ENCODE assay signal across 11 mouse cellular contexts in the genomic region with DNA sequence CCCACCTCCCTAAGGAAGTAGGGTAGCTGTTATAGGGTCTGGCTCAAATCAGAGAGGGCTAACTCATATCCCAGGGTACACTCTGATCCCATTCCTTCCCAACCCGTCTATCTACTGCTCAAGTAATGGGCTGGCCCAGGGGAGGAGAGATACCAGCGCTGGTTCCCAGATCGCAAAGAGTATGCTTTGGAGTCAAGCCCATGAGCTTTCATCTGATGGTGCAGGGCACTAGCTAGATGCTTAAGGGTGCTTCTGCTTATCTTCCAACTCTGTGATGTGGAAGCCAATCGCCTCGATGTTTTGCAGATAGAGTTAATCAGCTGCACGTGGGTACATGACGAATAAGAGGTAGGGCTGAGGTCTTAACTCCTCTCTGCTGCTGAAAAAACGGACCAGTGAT. TPM values are rescaled to one million over a fixed set of nuclear protein-coding genes. Genes with fewer than 3 reads are reported as not detected.
DNase-seq lines count a peak whose midpoint lies in the region; ATAC-seq and TF ChIP-seq lines count a peak whose summit lies in the region.
"Had no signal": no experiment of that assay in that cellular context is flagged by ENCODE, and none has a peak within 500 bp of the region (broad histone marks: within the 10 kb centered on the region; RNA-seq: fewer than 3 reads in every experiment).

No protein-coding gene starts in this region.

- peak; percentile 38 for DNase-seq in cerebellum, adult 9-11 months
- no peak for DNase-seq in cerebellum, postnatal 10 days
- no peak for DNase-seq in limb, embryonic 10.5 days (ENCODE audit: low spot score)
- DNase-seq in adipocyte (ENCODE audit: low spot score) = peak; percentile 32
- no peak for DNase-seq in thymus, adult 2 months
- DNase-seq in heart, postnatal 4 days = no peak

- no peaks in the 10 kb centered on the region for H3K27me3 ChIP-seq in limb, embryonic 13.5 days
- peaks cover 6% of the 10 kb centered on the region for H3K27me3 ChIP-seq in limb, embryonic 10.5 days (ENCODE audit: low read depth, poor library complexity, severe bottlenecking)
- H3K27me3 ChIP-seq in thymus, adult 2 months (ENCODE audit: control insufficient read depth, insufficient read depth, low read length) = no peaks in the 10 kb centered on the region
- H3K27me3 ChIP-seq: CH12.LX had no signal

- peak overlapping the region; percentile 91; the same call in 1 of the 2 replicates for H3K4me2 ChIP-seq in limb, embryonic 13.5 days (replicated peaks)

- no peaks in the 10 kb centered on the region for H3K36me3 ChIP-seq in limb, embryonic 13.5 days
- H3K36me3 ChIP-seq in limb, embryonic 10.5 days = peaks cover 17% of the 10 kb centered on the region
- H3K36me3 ChIP-seq in thymus, adult 2 months (ENCODE audit: control insufficient read depth, insufficient read depth, low read length) = no peaks in the 10 kb centered on the region
- H3K36me3 ChIP-seq: forebrain, embryonic 12.5 days; heart, embryonic 12.5 days had no signal

- WGBS in limb, embryonic 13.5 days = 67% methylated on average over 8 of the region's 8 CpGs
- WGBS in limb, embryonic 10.5 days = 78% methylated on average over 8 of the region's 8 CpGs
- 84% methylated on average over 8 of the region's 8 CpGs for WGBS in thymus, adult 2 months

- H3K27ac ChIP-seq in limb, embryonic 13.5 days = no peak overlapping the region
- H3K27ac ChIP-seq in limb, embryonic 10.5 days = no peak overlapping the region
- no peak overlapping the region for H3K27ac ChIP-seq in thymus, adult 2 months (ENCODE audit: control insufficient read depth, insufficient read depth, low read length)
- H3K27ac ChIP-seq: forebrain, embryonic 12.5 days had no signal

- no peak for TF ChIP-seq POLR2A in thymus, adult 2 months (IDR thresholded peaks at IDR 0.05; ENCODE audit: control insufficient read depth, extremely low read depth, insufficient read depth, low read length, poor library complexity)

- H3K9me3 ChIP-seq in limb, embryonic 13.5 days = no peaks in the 10 kb centered on the region
- no peaks in the 10 kb centered on the region for H3K9me3 ChIP-seq in limb, embryonic 10.5 days (replicated peaks)
- H3K9me3 ChIP-seq: forebrain, embryonic 12.5 days; heart, embryonic 12.5 days had no signal

- no peak overlapping the region for H3K4me3 ChIP-seq in limb, embryonic 13.5 days
- H3K4me3 ChIP-seq in limb, embryonic 10.5 days = no peak overlapping the region
- H3K4me3 ChIP-seq in thymus, adult 2 months (ENCODE audit: control insufficient read depth, insufficient read depth, low read length) = no peak overlapping the region

- no peak for ATAC-seq in limb, embryonic 13.5 days (ENCODE audit: low FRiP score, low read depth)

- H3K4me1 ChIP-seq in limb, embryonic 13.5 days = peaks cover 20% of the 10 kb centered on the region
- H3K4me1 ChIP-seq in limb, embryonic 10.5 days = peaks cover 27% of the 10 kb centered on the region
- H3K4me1 ChIP-seq in thymus, adult 2 months (replicated peaks; ENCODE audit: control insufficient read depth, insufficient read depth, low read length) = no peaks in the 10 kb centered on the region

- TF ChIP-seq CTCF in thymus, adult 2 months (IDR thresholded peaks at IDR 0.05; ENCODE audit: borderline replicate concordance, control insufficient read depth, extremely low read depth, insufficient read depth, low read length, poor library complexity) = no peak

- H3K9ac ChIP-seq in limb, embryonic 13.5 days = no peak overlapping the region

RNA-seq across cellular contexts. Expression of a gene that starts 7.4 kb away (rescaled TPM):
- polyA plus RNA-seq in limb, embryonic 13.5 days (2015; fragmentation: Nextera tagmentation; extraction: Ambion mirVana) = 39.4 and 39.9 TPM in 2 replicates
- polyA plus RNA-seq in limb, embryonic 10.5 days (2016; fragmentation: Nextera tagmentation; extraction: Ambion mirVana) = 53.3 and 57.5 TPM in 2 replicates
- 18.0 and 26.4 TPM in 2 replicates for polyA plus RNA-seq in thymus, adult 2 months (2012; rRNA removed)
- 10 to 100 TPM; 14.2 to 14.4 TPM for total RNA-seq in heart, postnatal 4 days (2021)
- total RNA-seq: neutrophil, adult 5-6 weeks had no signal

RNA-seq across cellular contexts. Expression of a gene that starts 43.0 kb away (rescaled TPM):
- 0.37 and 0.54 TPM in 2 replicates for polyA plus RNA-seq in limb, embryonic 13.5 days (2015; fragmentation: Nextera tagmentation; extraction: Ambion mirVana)
- 0.28 and 0.39 TPM in 2 replicates for polyA plus RNA-seq in limb, embryonic 10.5 days (2016; fragmentation: Nextera tagmentation; extraction: Ambion mirVana)
- polyA plus RNA-seq in thymus, adult 2 months (2012; rRNA removed) = 2.4 and 3.4 TPM in 2 replicates
- 1 to 10 TPM; 1.4 to 1.6 TPM for total RNA-seq in heart, postnatal 4 days (2021)
- total RNA-seq: CH12.LX; neutrophil, adult 5-6 weeks had no signal

RNA-seq across cellular contexts. Expression of a gene that starts 54.0 kb away (rescaled TPM):
- polyA plus RNA-seq in limb, embryonic 13.5 days (2015; fragmentation: Nextera tagmentation; extraction: Ambion mirVana) = 183 and 185 TPM in 2 replicates
- 201 and 243 TPM in 2 replicates for polyA plus RNA-seq in limb, embryonic 10.5 days (2016; fragmentation: Nextera tagmentation; extraction: Ambion mirVana)
- 44.8 and 50.3 TPM in 2 replicates for polyA plus RNA-seq in thymus, adult 2 months (2012; rRNA removed)
- 100 to 1,000 TPM; 392 to 414 TPM for total RNA-seq in heart, postnatal 4 days (2021)

Comparison
In these comparisons a context has a peak if more than half of its experiments do, and no peak if none do; other contexts are left out.
1. DNase-seq: peak in cerebellum, adult 9-11 months (single experiment) and adipocyte (single experiment); none in cerebellum, postnatal 10 days (0 of 2), limb, embryonic 10.5 days (single experiment), thymus, adult 2 months (single experiment) and heart, postnatal 4 days (single experiment).